Mouse (Mus musculus) ovary, postnatal 14 days (tissue): ENCODE data around the gene Slc39a3.

Experiments used
- DNase-seq: peaks from one replicate; pipeline ENCODE4 v3.0.0; 2022; ENCODE audit warnings: low spot score

Slc39a3 gene

DNA sequence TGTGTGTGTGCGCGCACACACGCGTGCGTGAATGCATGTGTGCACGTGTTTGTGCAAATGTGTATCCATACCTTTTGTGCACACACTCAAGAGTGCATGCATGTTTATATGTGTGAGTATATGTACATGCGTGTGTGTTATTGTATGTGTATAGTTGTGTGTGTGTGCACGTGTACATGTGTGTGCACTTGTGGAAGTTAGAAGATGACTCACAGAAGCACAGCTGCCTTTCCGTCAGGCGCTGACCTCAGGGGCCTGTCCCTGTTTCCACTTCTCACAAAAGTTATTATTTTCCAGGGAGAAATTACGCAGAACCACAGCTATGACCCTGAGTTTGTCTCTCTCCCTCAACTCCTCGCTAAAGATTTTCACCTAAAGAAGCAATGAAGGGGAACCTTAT lies 53.0 kb downstream of the Slc39a3 start:
- DNase-seq, result no peak

DNA sequence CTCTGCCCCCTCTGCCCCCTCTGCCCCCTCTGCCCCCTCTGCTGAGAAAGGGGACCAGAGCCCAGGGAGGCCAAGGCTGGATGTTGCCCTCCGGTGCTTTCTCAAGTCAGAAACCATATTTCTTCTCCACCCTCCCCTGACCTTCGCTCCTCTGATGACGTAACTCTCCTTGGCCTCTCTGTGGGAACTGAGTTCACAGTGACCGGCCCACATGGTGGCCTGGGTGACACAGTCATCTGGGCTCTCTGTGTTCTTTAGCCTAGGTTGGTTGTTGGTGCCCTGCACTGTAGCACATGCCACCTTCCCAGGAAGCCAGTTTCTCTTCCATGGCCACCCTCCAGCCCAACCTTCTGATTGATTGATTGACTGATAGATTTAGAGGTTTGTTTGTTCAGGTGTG lies 54.8 kb downstream of the Slc39a3 start:
- DNase-seq, result no peak

DNA sequence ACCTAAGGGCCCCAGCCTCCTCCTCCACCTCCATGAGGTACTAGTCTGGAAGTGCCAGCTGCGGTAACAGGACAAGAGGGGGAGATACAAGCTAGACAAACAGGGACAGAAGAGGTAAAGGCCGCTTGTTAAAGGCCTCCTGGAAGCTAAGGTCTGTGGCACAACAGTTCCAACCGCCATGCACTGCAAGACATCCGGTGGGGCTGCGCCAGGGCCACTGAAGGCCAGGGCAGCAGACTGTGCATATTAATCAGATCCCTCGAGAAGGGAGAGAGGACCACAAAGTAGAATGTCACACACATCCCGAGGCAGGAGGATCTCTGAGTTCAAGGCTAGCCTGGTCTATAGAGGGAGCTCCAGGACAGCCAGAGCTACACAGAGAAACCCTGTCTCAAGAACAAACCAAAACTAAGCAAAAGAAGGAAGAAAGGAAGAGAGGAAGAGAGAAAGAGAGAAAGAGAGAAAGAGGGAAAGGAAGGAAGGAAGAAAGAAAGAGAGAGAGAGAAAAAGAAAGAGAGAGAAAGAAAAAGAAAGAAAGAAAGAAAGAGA lies 55.6 kb downstream of the Slc39a3 start:
- no peak for DNase-seq
